Mouse (Mus musculus) midbrain, embryonic 11.5 days (tissue): ENCODE measurements around the gene Abcc6. TPM values are rescaled to one million over a fixed set of nuclear protein-coding genes. Genes with fewer than 3 reads are reported as not detected.
"Not testable (repeated sequence)": the region's sequence is repeated elsewhere in the genome, so short reads cannot be mapped to it uniquely, and the experiment has no call there.

Experiments used
- ATAC-seq: fragments of 200-750 bp; cut with Nextera tagmentation; 2 replicates; pipeline ENCODE4 v1.8.0; 2017; ENCODE audit warnings: moderate TSS enrichment, moderate library complexity; ENCODE audit not compliant: low FRiP score
- DNase-seq: peaks from one replicate; pipeline ENCODE4 v3.0.0; 2015; ENCODE audit warnings: low spot score; ENCODE audit errors: missing footprints
- H3K27ac ChIP-seq: fragments of 300-500 bp; sonication (generic); 2 replicates; pipeline ENCODE4 v1.5.1; 2014; ENCODE audit warnings: low read depth, low read length
- H3K27me3 ChIP-seq: fragments of 300-500 bp; sonication (generic); 2 replicates; pipeline ENCODE4 v1.6.1; 2014; ENCODE audit warnings: mild to moderate bottlenecking, low read length, moderate library complexity, mixed read lengths; ENCODE audit not compliant: control insufficient read depth, insufficient read depth
- H3K36me3 ChIP-seq: fragments of 300-500 bp; sonication (generic); 2 replicates; pipeline ENCODE4 v1.6.1; 2014; ENCODE audit warnings: mild to moderate bottlenecking, low read length, moderate library complexity, mixed read lengths; ENCODE audit not compliant: control insufficient read depth, insufficient read depth
- H3K4me1 ChIP-seq: fragments of 300-500 bp; sonication (generic); 2 replicates; pipeline ENCODE4 v1.6.1; 2014; ENCODE audit warnings: low read length; ENCODE audit not compliant: control insufficient read depth, insufficient read depth
- H3K4me2 ChIP-seq: fragments of 300-500 bp; sonication (generic); 2 replicates; pipeline ENCODE4 v1.6.1; 2014; ENCODE audit warnings: mild to moderate bottlenecking, moderate library complexity
- H3K4me3 ChIP-seq: fragments of 300-500 bp; sonication (generic); 2 replicates; pipeline ENCODE4 v1.5.1; 2014; ENCODE audit warnings: low read depth, low read length
- H3K9ac ChIP-seq: fragments of 300-500 bp; sonication (generic); 2 replicates; pipeline ENCODE4 v1.6.1; 2014; ENCODE audit warnings: low read length
- H3K9me3 ChIP-seq: fragments of 300-500 bp; sonication (generic); 2 replicates; pipeline ENCODE4 v1.6.1; 2016; ENCODE audit warnings: low read length; ENCODE audit not compliant: control insufficient read depth
- WGBS: fragments of 180-500 bp; shearing (Covaris S2); extraction: QIAGEN DNeasy Blood & Tissue Kit; methylation state at CpG from one replicate; pipeline ENCODE4 v1.1.7; 2014; 5-methylcytosine and 5-hydroxymethylcytosine counted together
- polyA plus RNA-seq: library from polyadenylated mRNA; unstranded; fragments of >200 nt; fragmentation: Nextera tagmentation; extraction: Ambion mirVana; gene quantifications from 2 replicates; pipeline ENCODE4 v1.2.1, GENCODE M21; 2014

Gene Abcc6
- polyA plus RNA-seq, 1 experiment from 2014 or later, result 0.44 TPM

DNA sequence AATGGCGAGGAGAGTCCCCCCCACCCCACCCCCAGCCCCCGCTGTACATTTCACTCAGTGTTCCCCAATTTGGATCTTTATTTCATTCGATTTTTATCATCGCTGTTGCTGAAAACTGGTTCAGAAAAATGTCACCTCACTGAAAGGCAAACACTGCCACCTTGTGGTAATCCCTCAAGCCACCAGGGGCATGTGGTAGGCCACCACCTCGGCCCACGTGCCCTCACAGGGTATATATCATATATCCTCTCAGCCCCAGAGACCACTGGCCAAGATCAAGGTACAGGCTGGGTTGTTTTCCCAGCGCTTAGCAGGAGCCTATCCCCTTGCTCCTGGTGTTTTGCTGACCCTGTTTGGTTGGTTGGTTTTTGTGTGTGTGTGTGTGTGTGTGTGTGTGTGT, 95.0 kb downstream of the Abcc6 start:
- Histone ChIP-seq H3K36me3 (no peaks in the 10 kb centered on the region), H3K9ac (no peak overlapping the region), H3K4me1 (no peaks in the 10 kb centered on the region), H3K4me3 (no peak overlapping the region), H3K27me3 (no peaks in the 10 kb centered on the region), H3K27ac (no peak overlapping the region), H3K9me3 (peaks cover 3% of the 10 kb centered on the region; the same call in 1 of the 2 replicates), H3K4me2 (no peak overlapping the region)
- ATAC-seq, result 0 out of 2 replicates have a peak, but pooled peaks have one; percentile 54
- peak; percentile 93 for DNase-seq
- 41% methylated on average over 7 of the region's 7 CpGs for WGBS

DNA sequence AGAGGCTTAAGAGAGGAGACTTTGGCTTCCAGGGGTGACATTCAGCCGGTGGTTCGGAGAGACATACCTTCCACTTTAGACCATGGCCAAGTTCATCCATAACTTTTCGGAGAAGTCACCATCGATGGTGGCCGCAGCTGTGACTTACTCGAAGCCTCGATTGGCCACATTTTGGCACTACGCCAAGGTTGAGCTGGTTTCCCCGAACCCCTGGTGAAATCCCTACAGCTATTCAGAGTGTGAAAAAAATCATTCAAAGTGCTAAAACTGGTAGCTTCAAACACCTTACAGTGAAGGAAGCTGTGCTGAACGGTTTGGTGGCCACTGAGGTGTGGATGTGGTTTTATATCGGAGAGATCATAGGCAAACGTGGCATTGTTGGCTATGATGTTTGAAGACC, 96.3 kb downstream of the Abcc6 start:
- 91% methylated on average over 12 of the region's 12 CpGs for WGBS
- not testable (repeated sequence) for H3K4me1 ChIP-seq, H3K4me2 ChIP-seq, H3K9ac ChIP-seq, ATAC-seq, DNase-seq, H3K9me3 ChIP-seq, H3K36me3 ChIP-seq, H3K27ac ChIP-seq, H3K27me3 ChIP-seq, H3K4me3 ChIP-seq

DNA sequence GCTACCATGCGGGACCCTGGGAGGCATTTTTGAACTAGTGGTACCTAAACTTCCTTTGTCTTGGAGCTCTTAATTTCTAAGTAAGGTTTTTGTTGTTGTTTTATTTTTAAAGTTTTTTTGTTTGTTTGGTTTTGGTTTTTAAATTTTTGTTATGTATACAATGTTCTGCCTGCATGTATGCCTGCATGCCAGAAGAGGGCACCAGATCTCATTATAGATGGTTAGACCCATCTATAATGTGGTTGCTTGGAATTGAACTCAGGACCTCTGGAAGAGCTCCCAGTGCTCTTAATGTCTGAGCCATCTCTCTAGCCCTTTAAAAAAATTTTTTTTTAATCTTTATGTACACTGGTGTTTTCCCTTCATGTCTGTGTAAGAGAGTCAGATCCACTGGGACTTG, 100.4 kb downstream of the Abcc6 start:
- H3K27ac ChIP-seq, result no peak overlapping the region
- H3K4me1 ChIP-seq, result no peaks in the 10 kb centered on the region
- no peak overlapping the region for H3K4me2 ChIP-seq
- DNase-seq (no peak), ATAC-seq (no peak)
- peaks cover 3% of the 10 kb centered on the region; the same call in 1 of the 2 replicates for H3K9me3 ChIP-seq
- 91% methylated on average over 1 of the region's 1 CpGs for WGBS
- H3K4me3 ChIP-seq, result no peak overlapping the region
- H3K9ac ChIP-seq, result no peak overlapping the region
- H3K27me3 ChIP-seq, result no peaks in the 10 kb centered on the region
- H3K36me3 ChIP-seq, result no peaks in the 10 kb centered on the region

DNA sequence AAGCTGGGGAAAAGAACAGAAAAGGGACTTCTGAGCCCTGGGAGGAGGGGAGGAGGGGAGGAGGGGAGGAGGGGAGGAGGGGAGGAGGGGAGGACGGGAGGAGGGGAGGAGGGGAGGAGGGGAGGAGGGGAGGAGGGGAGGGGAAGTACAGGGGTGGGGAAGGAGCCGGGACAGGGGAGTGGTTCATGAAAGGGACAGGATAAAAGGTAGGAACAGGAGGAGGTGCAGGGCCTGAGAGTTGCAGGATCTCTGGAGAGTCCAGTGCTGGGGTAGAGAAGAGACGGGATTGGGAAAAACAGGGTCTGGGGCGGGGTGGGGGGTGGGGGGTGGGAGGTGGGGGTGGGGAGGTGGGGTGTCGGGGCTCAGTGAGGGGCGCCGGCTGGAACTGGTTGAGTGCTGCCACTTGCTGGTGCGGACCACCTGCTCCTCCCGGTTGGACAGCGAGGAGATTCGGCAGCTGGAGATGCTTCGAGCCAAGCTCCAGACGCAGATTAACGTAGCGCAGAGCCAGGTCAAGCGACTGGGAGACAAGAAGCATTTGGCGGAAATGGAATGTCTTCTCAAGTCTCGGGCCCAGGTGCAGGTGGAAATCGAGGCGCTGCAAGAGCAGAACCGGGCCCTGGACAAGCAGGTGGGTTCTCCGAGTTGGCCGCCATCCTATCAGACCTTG, 101.3 kb downstream of the Abcc6 start:
- 0 out of 2 replicates have a peak overlapping the region, but pooled peaks have one; percentile 11 for H3K4me2 ChIP-seq
- ATAC-seq (no peak), DNase-seq (no peak)
- H3K9me3 ChIP-seq, result peaks cover 3% of the 10 kb centered on the region; the same call in 1 of the 2 replicates
- WGBS, result 11% methylated on average over 19 of the region's 23 CpGs
- H3K4me3 ChIP-seq, result no peak overlapping the region
- H3K4me1 ChIP-seq, result no peaks in the 10 kb centered on the region; the same call in 1 of the 2 replicates
- H3K27ac ChIP-seq, result no peak overlapping the region
- H3K9ac ChIP-seq, result no peak overlapping the region
- no peaks in the 10 kb centered on the region for H3K27me3 ChIP-seq
- no peaks in the 10 kb centered on the region for H3K36me3 ChIP-seq

DNA sequence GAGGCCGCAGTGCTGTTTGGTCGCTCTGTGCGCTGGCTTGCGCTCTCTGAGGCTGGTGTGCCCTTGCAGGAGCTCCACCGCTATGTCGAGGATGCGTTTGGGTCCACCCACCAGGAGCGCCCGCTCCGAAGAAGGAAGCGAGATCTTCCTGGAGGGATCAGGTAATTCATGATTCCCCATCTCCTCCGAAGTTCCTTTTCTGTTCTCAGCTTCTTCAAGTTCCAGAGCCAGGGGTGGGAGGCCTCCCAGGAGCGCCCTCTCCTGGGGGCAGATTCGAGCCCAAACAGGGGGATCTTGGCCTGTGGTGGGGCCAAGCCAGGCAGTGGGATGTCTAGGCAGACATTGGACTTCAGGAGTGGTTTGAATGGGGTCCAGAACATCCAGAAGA, 105.7 kb downstream of the Abcc6 start:
- DNase-seq, result peak; percentile 94

DNA sequence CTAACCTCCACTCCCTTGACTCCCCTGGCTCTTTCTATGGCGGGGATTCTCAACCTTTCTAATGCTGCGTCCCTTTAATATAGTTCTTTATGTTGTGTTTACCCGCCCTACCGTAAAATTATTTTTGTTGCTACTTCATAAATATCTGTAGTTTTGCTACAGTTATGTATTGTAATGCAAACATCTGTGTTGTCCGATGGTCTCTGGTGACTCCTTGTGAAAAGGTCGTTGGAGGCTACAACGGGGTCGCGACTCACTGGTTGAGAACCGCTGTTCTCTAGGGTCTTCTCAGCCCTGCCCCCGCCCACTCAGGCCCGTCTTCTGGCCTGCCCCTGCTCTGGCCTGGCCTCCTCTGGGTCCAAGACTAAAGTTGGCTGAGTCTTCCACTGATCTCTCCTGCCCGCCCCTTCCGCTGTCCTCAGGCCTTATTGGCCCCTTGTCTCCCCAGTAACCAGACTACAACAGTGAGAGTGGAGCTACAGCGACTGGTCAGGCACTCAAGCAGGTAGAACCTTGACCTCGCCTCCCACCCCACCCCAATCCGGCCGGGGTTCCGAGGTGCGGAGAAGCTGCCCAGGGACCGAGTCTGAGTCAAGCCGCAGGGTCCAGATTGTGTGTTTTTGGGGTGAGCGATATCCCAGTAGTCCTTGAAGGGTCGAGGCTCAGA, 106.2 kb downstream of the Abcc6 start, which contains the start of gene Ccdc114:
TSS of gene Ccdc114 (plus strand) at position 311 of the 667 bp plus-strand sequence.
- peaks cover 4% of the 10 kb centered on the region; the same call in 1 of the 2 replicates for H3K4me1 ChIP-seq
- 3% methylated on average over 24 of the region's 24 CpGs for WGBS
- no peaks in the 10 kb centered on the region for H3K9me3 ChIP-seq
- peak within 1 kb of the TSS; percentile 69 for H3K27ac ChIP-seq
- H3K4me2 ChIP-seq, result peak within 1 kb of the TSS; percentile 56
- peak within 1 kb of the TSS; percentile 33; the same call in 1 of the 2 replicates for H3K9ac ChIP-seq
- no peaks in the 10 kb centered on the region for H3K27me3 ChIP-seq
- peak within 1 kb of the TSS; percentile 37 for H3K4me3 ChIP-seq
- DNase-seq (peak; percentile 92), ATAC-seq (peak; percentile 52)
- no peaks in the 10 kb centered on the region for H3K36me3 ChIP-seq

More for the DNA sequence above, 105.7 kb downstream of the Abcc6 start:
- no peak for ATAC-seq
- Histone ChIP-seq H3K36me3 (no peaks in the 10 kb centered on the region), H3K9ac (no peak overlapping the region; the same call in 1 of the 2 replicates), H3K27me3 (no peaks in the 10 kb centered on the region), H3K4me2 (peak overlapping the region; percentile 56), H3K27ac (no peak overlapping the region), H3K4me1 (peaks cover 4% of the 10 kb centered on the region; the same call in 1 of the 2 replicates), H3K9me3 (no peaks in the 10 kb centered on the region), H3K4me3 (peak overlapping the region; percentile 37; the same call in 1 of the 2 replicates)
- 6% methylated on average over 14 of the region's 14 CpGs for WGBS

DNA sequence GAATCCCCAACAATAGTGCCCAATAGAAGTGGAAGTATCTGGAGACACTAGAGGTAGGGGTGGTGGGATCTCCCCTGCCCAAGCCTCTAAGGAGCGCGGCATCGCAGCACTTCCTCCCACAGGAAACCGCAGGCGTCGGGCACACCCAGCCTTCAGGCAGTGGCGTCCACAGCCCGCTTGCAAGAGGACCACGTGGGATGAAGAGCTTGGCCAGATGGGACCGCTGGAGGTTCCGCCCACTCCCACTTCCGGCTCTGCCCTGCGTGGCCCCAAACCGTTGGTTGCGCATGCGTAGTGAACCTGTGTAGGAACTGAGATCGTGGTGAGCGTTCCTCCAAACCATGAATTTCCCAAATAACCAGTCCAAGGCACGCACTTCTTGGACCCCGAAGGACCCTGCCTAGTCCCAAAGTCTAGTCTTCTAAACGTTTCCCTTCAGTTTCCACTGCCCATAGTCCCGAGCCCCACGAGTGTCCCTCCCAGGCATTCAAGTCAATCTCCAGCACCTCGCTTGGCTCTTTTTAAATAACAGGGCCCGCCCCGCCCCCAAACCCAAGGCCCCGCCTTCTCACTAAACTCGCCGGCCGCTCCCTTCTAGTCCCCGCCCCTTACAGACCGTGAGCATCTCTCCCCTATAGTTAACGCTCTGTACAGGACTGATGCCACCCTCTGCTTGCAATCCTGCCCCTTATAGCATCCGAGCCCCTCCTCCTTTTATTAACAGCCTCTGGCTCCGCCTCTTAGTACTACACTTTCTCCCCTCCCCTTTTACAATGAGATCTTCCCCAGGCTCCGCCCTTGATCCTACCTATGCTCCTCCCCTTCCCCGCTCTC, 107.0 kb downstream of the Abcc6 start:
- peaks cover 4% of the 10 kb centered on the region; the same call in 1 of the 2 replicates for H3K4me1 ChIP-seq
- DNase-seq (peak; percentile 99), ATAC-seq (peak; percentile 92)
- H3K4me3 ChIP-seq, result peak overlapping the region; percentile 37
- peak overlapping the region; percentile 69 for H3K27ac ChIP-seq
- H3K27me3 ChIP-seq, result no peaks in the 10 kb centered on the region
- peak overlapping the region; percentile 33; the same call in 1 of the 2 replicates for H3K9ac ChIP-seq
- no peaks in the 10 kb centered on the region for H3K36me3 ChIP-seq
- 2% methylated on average over 37 of the region's 37 CpGs for WGBS
- peak overlapping the region; percentile 56 for H3K4me2 ChIP-seq
- no peaks in the 10 kb centered on the region for H3K9me3 ChIP-seq

DNA sequence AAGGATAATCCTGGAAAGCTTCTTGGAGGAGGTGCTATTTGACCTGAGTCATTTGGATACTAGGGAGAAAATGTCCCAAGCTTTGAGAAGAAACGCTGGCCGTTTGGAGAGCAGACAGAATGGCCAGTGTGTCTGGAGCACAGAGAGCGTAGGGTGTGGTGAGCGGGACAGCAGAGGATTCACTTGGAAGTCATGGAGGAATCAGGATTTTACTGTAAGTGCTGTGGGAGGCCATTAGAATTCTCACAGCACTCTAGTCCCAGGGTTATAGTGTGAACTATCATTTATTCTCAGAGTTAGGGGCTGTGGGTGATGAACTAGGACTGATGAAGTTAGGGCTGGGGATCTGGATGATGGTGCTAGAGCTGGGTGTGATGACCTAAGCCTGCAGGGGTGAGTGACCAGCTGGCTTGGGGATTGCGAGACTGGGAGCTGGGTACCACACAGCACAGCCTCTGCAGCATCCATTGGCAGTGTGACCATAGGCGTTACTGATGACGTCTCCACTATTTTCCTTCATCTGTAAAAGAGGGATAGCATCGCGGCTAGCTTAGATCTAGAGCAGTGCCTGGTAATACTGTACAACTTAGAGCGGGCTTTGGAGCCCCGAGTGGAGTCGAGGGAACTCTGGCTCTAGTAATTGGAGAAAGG, 108.0 kb downstream of the Abcc6 start:
- H3K4me1 ChIP-seq, result peaks cover 7% of the 10 kb centered on the region
- H3K9me3 ChIP-seq, result no peaks in the 10 kb centered on the region
- no peak overlapping the region for H3K4me3 ChIP-seq
- H3K27me3 ChIP-seq, result no peaks in the 10 kb centered on the region
- ATAC-seq, result no peak
- no peak overlapping the region for H3K4me2 ChIP-seq
- 83% methylated on average over 12 of the region's 12 CpGs for WGBS
- DNase-seq, result no peak
- H3K36me3 ChIP-seq, result no peaks in the 10 kb centered on the region
- H3K9ac ChIP-seq, result peak overlapping the region; percentile 33; the same call in 1 of the 2 replicates
- no peak overlapping the region for H3K27ac ChIP-seq
